Mouse (Mus musculus) megakaryocyte, embryonic 14.5 days (primary cell): ENCODE data around the gene Herc6.

ENCODE experiments used
- FLI1 ChIP-seq: IDR thresholded peaks from 2 replicates; pipeline ENCODE4 v1.6.1; 2012; ENCODE audit warnings: low read length, inconsistent platforms, mixed read lengths
- GATA1 ChIP-seq: IDR thresholded peaks from 3 replicates; pipeline ENCODE4 v1.6.1; 2012; ENCODE audit warnings: mixed read lengths, low read length, inconsistent platforms, borderline replicate concordance

GRCm38 (mm10) chr6:57615788-57616187 is 35.0 kb downstream of the Herc6 start:
- TF ChIP-seq FLI1 (no peak), GATA1 (no peak)
